Comparison of ENCODE assay signal across 16 mouse cellular contexts in genomic region chr5:44707946-44708345, GRCm38 (mm10).
DNase-seq lines count a peak whose midpoint lies in the region; ATAC-seq and TF ChIP-seq lines count a peak whose summit lies in the region.
"Had no signal": no experiment of that assay in that cellular context is flagged by ENCODE, and none has a peak within 500 bp of the region (broad histone marks: within the 10 kb centered on the region; RNA-seq: fewer than 3 reads in every experiment).

No protein-coding gene starts in this region.

- intact Hi-C loops in heart, postnatal 10 days (cut with DNase I) = loop anchor here (5.0 to 10.0 kb wide), 2 partner anchors 569 to 697 kb away; no protein-coding TSS in a partner anchor

- no peaks in the 10 kb centered on the region for H3K9me3 ChIP-seq in heart, embryonic 15.5 days (replicated peaks)
- no peaks in the 10 kb centered on the region for H3K9me3 ChIP-seq in kidney, postnatal 0 days (replicated peaks; ENCODE audit: low read length)
- H3K9me3 ChIP-seq in neural tube, embryonic 13.5 days = no peaks in the 10 kb centered on the region
- H3K9me3 ChIP-seq in neural tube, embryonic 15.5 days (replicated peaks) = no peaks in the 10 kb centered on the region
- H3K9me3 ChIP-seq: embryonic facial prominence, embryonic 12.5 days; limb, embryonic 13.5 days had no signal

- H3K9ac ChIP-seq in heart, embryonic 15.5 days = no peak overlapping the region
- no peak overlapping the region for H3K9ac ChIP-seq in kidney, postnatal 0 days (ENCODE audit: low read depth, low read length)
- H3K9ac ChIP-seq in neural tube, embryonic 13.5 days = no peak overlapping the region
- H3K9ac ChIP-seq in neural tube, embryonic 15.5 days (replicated peaks) = no peak overlapping the region
- H3K9ac ChIP-seq: embryonic facial prominence, embryonic 12.5 days; limb, embryonic 13.5 days had no signal

- H3K36me3 ChIP-seq in heart, embryonic 15.5 days = no peaks in the 10 kb centered on the region
- no peaks in the 10 kb centered on the region for H3K36me3 ChIP-seq in kidney, postnatal 0 days (ENCODE audit: insufficient read depth, low read length)
- H3K36me3 ChIP-seq in neural tube, embryonic 13.5 days = no peaks in the 10 kb centered on the region
- no peaks in the 10 kb centered on the region for H3K36me3 ChIP-seq in neural tube, embryonic 15.5 days
- H3K36me3 ChIP-seq: embryonic facial prominence, embryonic 12.5 days; limb, embryonic 13.5 days had no signal

- no peak overlapping the region for H3K4me2 ChIP-seq in heart, embryonic 15.5 days
- no peak overlapping the region for H3K4me2 ChIP-seq in kidney, postnatal 0 days (ENCODE audit: low read length)
- H3K4me2 ChIP-seq in neural tube, embryonic 13.5 days = no peak overlapping the region
- no peak overlapping the region for H3K4me2 ChIP-seq in neural tube, embryonic 15.5 days
- H3K4me2 ChIP-seq: embryonic facial prominence, embryonic 12.5 days; limb, embryonic 13.5 days had no signal

- no peak for ATAC-seq in heart, embryonic 15.5 days (replicated peaks; ENCODE audit: insufficient number of reproducible peaks, insufficient read depth, low FRiP score, low read depth)
- no peak for ATAC-seq in kidney, postnatal 0 days (replicated peaks; ENCODE audit: low FRiP score, low read depth)
- no peak for ATAC-seq in neural tube, embryonic 13.5 days (ENCODE audit: low read depth)
- no peak for ATAC-seq in neural tube, embryonic 15.5 days (ENCODE audit: low FRiP score)
- ATAC-seq: hindbrain, postnatal 0 days had no signal

- peak overlapping the region; percentile 67 for H3K27ac ChIP-seq in heart, embryonic 15.5 days
- peak overlapping the region; percentile 57; the same call in 1 of the 2 replicates for H3K27ac ChIP-seq in kidney, postnatal 0 days
- peak overlapping the region; percentile 54; the same call in 1 of the 2 replicates for H3K27ac ChIP-seq in neural tube, embryonic 13.5 days (replicated peaks)
- H3K27ac ChIP-seq in neural tube, embryonic 15.5 days (replicated peaks) = no peak overlapping the region
- H3K27ac ChIP-seq: embryonic facial prominence, embryonic 12.5 days; hindbrain, postnatal 0 days; limb, embryonic 13.5 days had no signal

- no peak for TF ChIP-seq CTCF in kidney, postnatal 0 days (IDR thresholded peaks at IDR 0.05; ENCODE audit: low read depth)

- no peak for DNase-seq in heart, postnatal 10 days
- DNase-seq in kidney, postnatal 0 days (ENCODE audit: low spot score) = no peak
- no peak for DNase-seq in kidney, postnatal 10 days
- no peak for DNase-seq in layer of hippocampus, postnatal 25 days (ENCODE audit: extremely low spot score in 1 of 2, low spot score in 1 of 2)
- DNase-seq: adrenal gland, postnatal 36 days; cerebellum, adult 9-10 months; forebrain, postnatal 0 days; kidney, postnatal 4 days; right cerebral cortex, postnatal 14 days; thymus, postnatal 36 days had no signal

- no peak overlapping the region for H3K4me3 ChIP-seq in heart, embryonic 15.5 days
- no peak overlapping the region for H3K4me3 ChIP-seq in kidney, postnatal 0 days (replicated peaks; ENCODE audit: low read depth, low read length)
- H3K4me3 ChIP-seq in neural tube, embryonic 13.5 days = no peak overlapping the region
- no peak overlapping the region for H3K4me3 ChIP-seq in neural tube, embryonic 15.5 days (replicated peaks)
- H3K4me3 ChIP-seq: embryonic facial prominence, embryonic 12.5 days; limb, embryonic 13.5 days had no signal

- 76% methylated on average over 3 of the region's 3 CpGs for WGBS in heart, embryonic 15.5 days
- 75% methylated on average over 3 of the region's 3 CpGs for WGBS in kidney, postnatal 0 days
- WGBS in neural tube, embryonic 13.5 days = 87% methylated on average over 3 of the region's 3 CpGs
- 79% methylated on average over 3 of the region's 3 CpGs for WGBS in neural tube, embryonic 15.5 days

- no peaks in the 10 kb centered on the region for H3K4me1 ChIP-seq in heart, embryonic 15.5 days (replicated peaks)
- no peaks in the 10 kb centered on the region for H3K4me1 ChIP-seq in kidney, postnatal 0 days (replicated peaks; ENCODE audit: insufficient read depth, low read length)
- H3K4me1 ChIP-seq in neural tube, embryonic 13.5 days (replicated peaks) = 0 out of 2 replicates have a peak, but pooled peaks cover 14% of the 10 kb centered on the region
- peaks cover 10% of the 10 kb centered on the region; the same call in 1 of the 2 replicates for H3K4me1 ChIP-seq in neural tube, embryonic 15.5 days

- H3K27me3 ChIP-seq in heart, embryonic 15.5 days = no peaks in the 10 kb centered on the region
- H3K27me3 ChIP-seq in kidney, postnatal 0 days (ENCODE audit: insufficient read depth, low read length) = no peaks in the 10 kb centered on the region
- H3K27me3 ChIP-seq in neural tube, embryonic 13.5 days = no peaks in the 10 kb centered on the region
- H3K27me3 ChIP-seq in neural tube, embryonic 15.5 days (replicated peaks) = no peaks in the 10 kb centered on the region
- H3K27me3 ChIP-seq: embryonic facial prominence, embryonic 12.5 days; limb, embryonic 13.5 days had no signal
